Mouse (Mus musculus) kidney, postnatal 36 days (tissue): ENCODE measurements around the gene Aftph.

Source experiments
- DNase-seq, 2 experiments: peaks; one replicate each; pipeline ENCODE4 v3.0.0; 2021 to 2022; ENCODE audit warnings: mixed read lengths in 2 of 2

Aftph gene

GRCm38 (mm10) chr11:20646986-20647726 is 94.2 kb downstream of the Aftph start:
- no peak for DNase-seq

GRCm38 (mm10) chr11:20646142-20646541 is 95.2 kb downstream of the Aftph start:
- no peak for DNase-seq

- no peak for DNase-seq
Observed at GRCm38 (mm10) chr11:20645521-20645920, 95.9 kb downstream of the Aftph start.

- DNase-seq: peak; percentile 38 to 40
Observed at GRCm38 (mm10) chr11:20644872-20645271, 96.5 kb downstream of the Aftph start.

GRCm38 (mm10) chr11:20644166-20644565 is 97.2 kb downstream of the Aftph start:
- DNase-seq: no peak

GRCm38 (mm10) chr11:20643161-20643560 is 98.2 kb downstream of the Aftph start:
- peak in 1 of 2 experiments; percentile 35 for DNase-seq

- no peak for DNase-seq
Observed at GRCm38 (mm10) chr11:20642321-20642720, 99.1 kb downstream of the Aftph start.

- DNase-seq: peak in 1 of 2 experiments; percentile 60
Observed at GRCm38 (mm10) chr11:20639918-20640447, 101.4 kb downstream of the Aftph start.

GRCm38 (mm10) chr11:20638841-20639240 is 102.5 kb downstream of the Aftph start:
- DNase-seq: peak; percentile 76 to 93

- no peak for DNase-seq
Observed at GRCm38 (mm10) chr11:20637060-20637459, 104.3 kb downstream of the Aftph start.

GRCm38 (mm10) chr11:20636114-20636513 is 105.3 kb downstream of the Aftph start:
- peak; percentile 37 to 58 for DNase-seq

- DNase-seq: peak; percentile 46 to 57
Observed at GRCm38 (mm10) chr11:20635646-20636045, 105.7 kb downstream of the Aftph start.
